Mouse (Mus musculus) neural tube, embryonic 13.5 days (tissue): Measurements from ENCODE around the gene Cecr2. TPM values are rescaled to one million over a fixed set of nuclear protein-coding genes. Genes with fewer than 3 reads are reported as not detected.

Source experiments
- ATAC-seq: fragments of 200-750 bp; cut with Nextera tagmentation; 2 replicates; pipeline ENCODE4 v1.8.0; 2017; ENCODE audit warnings: low read depth, mild to moderate bottlenecking, moderate TSS enrichment, moderate library complexity
- H3K27ac ChIP-seq: fragments of 300-500 bp; sonication (generic); replicated peaks from 2 replicates; pipeline ENCODE4 v1.5.1; 2015; ENCODE audit warnings: moderate library complexity, mild to moderate bottlenecking, inconsistent platforms
- H3K27me3 ChIP-seq: fragments of 300-500 bp; sonication (generic); 2 replicates; pipeline ENCODE4 v1.6.1; 2015; ENCODE audit warnings: mild to moderate bottlenecking, inconsistent platforms
- H3K36me3 ChIP-seq: fragments of 300-500 bp; sonication (generic); 2 replicates; pipeline ENCODE4 v1.6.1; 2015; ENCODE audit warnings: mild to moderate bottlenecking, inconsistent platforms
- H3K4me1 ChIP-seq: fragments of 300-500 bp; sonication (generic); replicated peaks from 2 replicates; pipeline ENCODE4 v1.6.1; 2015; ENCODE audit warnings: inconsistent platforms
- H3K4me2 ChIP-seq: fragments of 300-500 bp; sonication (generic); 2 replicates; pipeline ENCODE4 v1.6.1; 2015; ENCODE audit warnings: inconsistent platforms, mild to moderate bottlenecking, moderate library complexity
- H3K4me3 ChIP-seq: fragments of 300-500 bp; sonication (generic); 2 replicates; pipeline ENCODE4 v1.5.1; 2015; ENCODE audit warnings: mild to moderate bottlenecking, inconsistent platforms
- H3K9ac ChIP-seq: fragments of 300-500 bp; sonication (generic); 2 replicates; pipeline ENCODE4 v1.6.1; 2015; ENCODE audit warnings: moderate library complexity, mild to moderate bottlenecking, inconsistent platforms
- H3K9me3 ChIP-seq: fragments of 300-500 bp; sonication (generic); 2 replicates; pipeline ENCODE4 v1.6.1; 2016; ENCODE audit warnings: inconsistent platforms
- WGBS: fragments of 180-500 bp; shearing (Covaris S2); methylation state at CpG from one replicate; pipeline ENCODE4 v1.1.7; 2015; 5-methylcytosine and 5-hydroxymethylcytosine counted together
- polyA plus RNA-seq: library from polyadenylated mRNA; unstranded; fragments of >200 nt; fragmentation: Nextera tagmentation; extraction: Ambion mirVana; gene quantifications from 2 replicates; pipeline ENCODE4 v1.2.1, GENCODE M21; 2015

The Cecr2 gene
- polyA plus RNA-seq, 1 experiment from 2014 or later = 7.1 TPM

GRCm38 (mm10) chr6:120674881-120675280, 8.7 kb downstream of the Cecr2 start:
- H3K36me3 ChIP-seq = no peaks in the 10 kb centered on the region
- no peak overlapping the region for H3K4me3 ChIP-seq
- no peaks in the 10 kb centered on the region for H3K9me3 ChIP-seq
- no peaks in the 10 kb centered on the region for H3K27me3 ChIP-seq
- H3K4me1 ChIP-seq = 0 out of 2 replicates have a peak, but pooled peaks cover 3% of the 10 kb centered on the region
- no peak overlapping the region for H3K27ac ChIP-seq
- no peak overlapping the region for H3K4me2 ChIP-seq
- no peak for ATAC-seq
- 88% methylated on average over 4 of the region's 4 CpGs for WGBS
- H3K9ac ChIP-seq = no peak overlapping the region

GRCm38 (mm10) chr6:120675979-120676378, 9.8 kb downstream of the Cecr2 start:
- no peak for ATAC-seq
- H3K9ac ChIP-seq = no peak overlapping the region
- WGBS = 43% methylated on average over 2 of the region's 2 CpGs
- no peak overlapping the region for H3K4me2 ChIP-seq
- H3K4me3 ChIP-seq = no peak overlapping the region
- H3K27me3 ChIP-seq = no peaks in the 10 kb centered on the region
- no peak overlapping the region for H3K27ac ChIP-seq
- 0 out of 2 replicates have a peak, but pooled peaks cover 2% of the 10 kb centered on the region for H3K4me1 ChIP-seq
- H3K9me3 ChIP-seq = no peaks in the 10 kb centered on the region
- H3K36me3 ChIP-seq = no peaks in the 10 kb centered on the region

DNA sequence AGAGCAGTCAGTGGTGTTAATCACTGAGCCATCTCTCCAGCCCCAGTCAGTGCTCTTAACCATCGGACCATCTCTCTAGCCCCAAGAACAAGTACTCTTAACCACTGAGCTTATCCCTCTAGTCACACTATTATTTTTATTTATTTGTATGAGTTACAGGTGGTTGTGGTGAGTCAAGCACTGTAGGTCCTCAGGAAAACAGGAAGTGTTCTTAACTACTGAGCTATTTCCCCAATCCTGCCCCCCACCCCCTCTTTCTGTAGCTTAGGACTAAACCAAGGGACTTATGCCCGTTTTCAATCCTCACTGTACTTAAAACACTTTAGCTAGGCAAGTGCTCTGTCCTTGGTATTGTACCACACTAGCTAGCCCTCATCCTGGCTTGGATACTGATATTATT, 17.2 kb downstream of the Cecr2 start:
- no peak for ATAC-seq

GRCm38 (mm10) chr6:120684750-120685149, 18.6 kb downstream of the Cecr2 start:
- Histone ChIP-seq H3K36me3 (no peaks in the 10 kb centered on the region), H3K9ac (no peak overlapping the region), H3K4me2 (no peak overlapping the region), H3K27me3 (no peaks in the 10 kb centered on the region), H3K9me3 (no peaks in the 10 kb centered on the region), H3K4me1 (no peaks in the 10 kb centered on the region), H3K4me3 (no peak overlapping the region), H3K27ac (no peak overlapping the region)
- WGBS = 97% methylated on average over 3 of the region's 3 CpGs
- ATAC-seq = no peak

More for the DNA sequence above, 17.2 kb downstream of the Cecr2 start:
- Histone ChIP-seq H3K4me1 (no peaks in the 10 kb centered on the region), H3K27ac (no peak overlapping the region), H3K9ac (no peak overlapping the region), H3K4me2 (no peak overlapping the region), H3K36me3 (no peaks in the 10 kb centered on the region), H3K4me3 (no peak overlapping the region), H3K27me3 (no peaks in the 10 kb centered on the region), H3K9me3 (no peaks in the 10 kb centered on the region)
- WGBS = 89% methylated on average over 2 of the region's 2 CpGs

DNA sequence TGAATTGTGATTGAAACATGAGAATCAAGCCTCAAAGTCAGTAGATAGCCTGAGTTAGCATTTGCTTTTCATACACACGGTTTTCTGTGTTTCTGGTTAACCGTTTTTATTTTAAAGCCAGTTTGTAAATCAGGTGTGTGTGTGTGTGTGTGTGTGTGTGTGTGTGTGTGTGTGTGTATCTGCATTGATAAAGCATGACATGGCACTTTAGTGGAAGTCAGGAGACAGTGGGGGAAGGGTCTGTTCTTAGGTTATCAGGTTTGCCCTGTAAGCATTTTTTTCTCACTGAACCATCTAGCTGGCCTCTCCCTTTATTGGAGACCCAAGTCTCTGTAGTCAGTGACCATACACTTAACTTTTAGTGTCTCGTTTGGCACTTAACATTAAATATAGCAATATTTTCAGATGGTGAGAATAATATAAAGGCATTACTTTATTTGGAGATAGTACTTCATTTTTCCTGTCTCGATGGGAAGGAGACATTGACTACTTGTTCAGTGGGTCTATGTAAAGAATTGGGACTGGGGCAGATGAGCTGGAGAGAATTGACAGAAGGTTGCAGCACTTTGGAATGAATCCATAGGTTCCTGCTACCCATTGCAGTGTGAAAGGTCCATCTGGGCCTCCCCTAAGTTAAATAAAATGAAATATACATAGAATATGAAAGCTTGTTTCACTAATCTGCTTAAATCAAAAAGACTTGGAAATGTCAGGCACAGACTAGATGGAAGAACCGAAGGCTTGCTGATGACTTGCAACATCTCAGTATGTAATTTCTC, 20.9 kb downstream of the Cecr2 start:
- no peak for ATAC-seq
- Histone ChIP-seq H3K27ac (no peak overlapping the region), H3K9me3 (no peaks in the 10 kb centered on the region), H3K36me3 (no peaks in the 10 kb centered on the region), H3K4me1 (no peaks in the 10 kb centered on the region), H3K27me3 (no peaks in the 10 kb centered on the region), H3K4me3 (no peak overlapping the region), H3K4me2 (no peak overlapping the region), H3K9ac (no peak overlapping the region)
- WGBS = 95% methylated on average over 5 of the region's 5 CpGs

GRCm38 (mm10) chr6:120700221-120700620, 34.1 kb downstream of the Cecr2 start:
- Histone ChIP-seq H3K4me3 (no peak overlapping the region), H3K36me3 (no peaks in the 10 kb centered on the region), H3K9me3 (no peaks in the 10 kb centered on the region), H3K9ac (no peak overlapping the region), H3K27me3 (no peaks in the 10 kb centered on the region), H3K4me1 (peaks cover 8% of the 10 kb centered on the region), H3K27ac (no peak overlapping the region), H3K4me2 (no peak overlapping the region)
- no peak for ATAC-seq
- WGBS = 8% methylated on average over 4 of the region's 4 CpGs

DNA sequence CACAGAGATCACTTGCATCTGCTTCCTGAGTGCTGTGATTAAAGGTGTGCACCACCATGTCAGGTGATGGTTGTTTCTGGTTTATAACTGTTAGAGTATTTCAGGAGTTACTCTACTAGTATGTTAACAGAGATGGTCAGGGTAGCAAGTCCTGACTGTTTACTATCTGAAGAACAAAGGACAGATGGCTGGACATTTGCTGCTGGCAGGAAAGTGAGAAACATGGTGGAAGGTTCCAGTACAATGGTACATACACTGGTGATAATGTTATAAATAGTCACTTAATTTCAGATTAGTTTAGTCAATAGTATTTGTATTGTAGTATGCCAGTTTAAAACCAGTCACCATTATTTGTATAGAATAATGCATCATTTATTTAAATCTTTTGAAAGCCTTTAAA, 38.2 kb downstream of the Cecr2 start:
- no peaks in the 10 kb centered on the region for H3K9me3 ChIP-seq
- H3K4me2 ChIP-seq = no peak overlapping the region
- H3K36me3 ChIP-seq = no peaks in the 10 kb centered on the region
- no peak overlapping the region for H3K9ac ChIP-seq
- H3K27ac ChIP-seq = no peak overlapping the region
- no peaks in the 10 kb centered on the region for H3K27me3 ChIP-seq
- peaks cover 8% of the 10 kb centered on the region for H3K4me1 ChIP-seq
- no peak overlapping the region for H3K4me3 ChIP-seq
- no peak for ATAC-seq

DNA sequence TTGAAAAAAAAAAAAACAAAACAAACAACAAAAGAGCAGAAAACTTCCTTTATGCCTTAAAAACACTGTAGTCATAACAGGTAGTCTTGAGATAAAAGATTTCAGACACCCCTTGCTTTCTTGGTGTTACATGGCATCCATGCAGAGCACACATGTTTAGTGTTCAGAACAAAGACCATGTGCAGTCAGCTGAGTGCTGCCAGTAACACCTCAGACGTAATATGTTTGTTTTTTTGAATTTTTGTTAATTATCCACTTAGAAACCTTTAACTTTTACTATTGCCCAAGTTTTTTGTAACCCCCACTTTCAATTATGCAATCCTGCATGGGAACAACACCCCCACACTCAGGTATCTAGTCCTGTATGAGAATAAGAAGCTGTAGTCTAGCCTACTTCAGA, 42.6 kb downstream of the Cecr2 start:
- Histone ChIP-seq H3K9me3 (no peaks in the 10 kb centered on the region), H3K4me3 (no peak overlapping the region), H3K9ac (no peak overlapping the region), H3K4me2 (no peak overlapping the region), H3K4me1 (peaks cover 9% of the 10 kb centered on the region), H3K27me3 (no peaks in the 10 kb centered on the region), H3K36me3 (no peaks in the 10 kb centered on the region), H3K27ac (no peak overlapping the region)
- 63% methylated on average over 1 of the region's 1 CpGs for WGBS
- no peak for ATAC-seq

GRCm38 (mm10) chr6:120714806-120715205, 48.6 kb downstream of the Cecr2 start:
- no peak for ATAC-seq
- Histone ChIP-seq H3K27ac (peak overlapping the region; percentile 56), H3K4me1 (peaks cover 40% of the 10 kb centered on the region), H3K27me3 (no peaks in the 10 kb centered on the region), H3K4me2 (no peak overlapping the region), H3K9me3 (no peaks in the 10 kb centered on the region), H3K4me3 (no peak overlapping the region), H3K36me3 (no peaks in the 10 kb centered on the region), H3K9ac (no peak overlapping the region)
- 82% methylated on average over 3 of the region's 3 CpGs for WGBS

DNA sequence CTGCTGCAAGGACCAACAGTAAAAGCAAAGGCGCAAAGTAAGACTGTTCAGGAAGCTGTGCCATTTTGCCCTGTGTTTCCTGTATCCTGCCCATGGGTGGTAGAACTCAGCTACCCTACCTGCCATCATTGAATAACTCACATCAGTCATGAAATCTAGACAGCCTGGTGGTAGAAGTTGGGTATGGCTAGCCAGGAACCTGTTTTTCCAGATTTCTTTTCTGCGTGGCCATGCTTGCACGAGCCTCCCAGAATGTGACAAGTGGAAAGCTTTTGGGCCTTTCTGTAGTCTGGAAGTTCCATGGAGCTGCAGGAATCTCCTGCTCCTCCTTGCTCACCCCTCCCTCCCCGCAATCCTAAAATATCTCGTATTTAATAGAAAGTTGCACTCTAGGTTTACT, 49.1 kb downstream of the Cecr2 start:
- Histone ChIP-seq H3K4me3 (no peak overlapping the region), H3K27ac (peak overlapping the region; percentile 56), H3K4me2 (no peak overlapping the region), H3K36me3 (no peaks in the 10 kb centered on the region), H3K27me3 (no peaks in the 10 kb centered on the region), H3K9ac (no peak overlapping the region), H3K4me1 (peaks cover 40% of the 10 kb centered on the region), H3K9me3 (no peaks in the 10 kb centered on the region)
- ATAC-seq = no peak
- WGBS = 64% methylated on average over 5 of the region's 5 CpGs

DNA sequence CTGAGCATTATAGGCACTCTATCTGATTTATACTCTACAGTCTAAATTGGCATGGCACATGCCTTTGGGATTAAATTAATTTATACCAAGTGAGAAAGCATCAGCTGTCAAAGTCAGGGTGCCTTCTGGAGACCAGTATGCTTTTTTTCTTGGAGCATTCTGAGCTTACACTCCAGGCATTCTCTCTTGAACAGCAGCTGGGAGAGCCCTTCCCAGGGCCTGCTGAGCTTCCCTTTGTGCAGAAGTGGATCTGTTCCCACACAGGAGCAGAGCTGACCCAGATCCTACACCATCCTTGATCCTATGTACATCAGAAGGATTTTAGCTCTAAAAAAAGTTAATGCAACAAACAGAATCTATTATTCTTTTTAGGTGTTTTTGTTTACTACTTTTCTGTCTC, 49.7 kb downstream of the Cecr2 start:
- Histone ChIP-seq H3K4me1 (peaks cover 40% of the 10 kb centered on the region), H3K9me3 (no peaks in the 10 kb centered on the region), H3K9ac (0 out of 2 replicates have a peak overlapping the region, but pooled peaks have one; percentile 34), H3K4me3 (no peak overlapping the region), H3K27me3 (no peaks in the 10 kb centered on the region), H3K36me3 (no peaks in the 10 kb centered on the region), H3K27ac (peak overlapping the region; percentile 73), H3K4me2 (no peak overlapping the region)
- peak; percentile 86 for ATAC-seq

GRCm38 (mm10) chr6:120716531-120716984, 50.4 kb downstream of the Cecr2 start:
- WGBS = 2% methylated on average over 4 of the region's 4 CpGs
- Histone ChIP-seq H3K4me1 (peaks cover 40% of the 10 kb centered on the region), H3K9ac (peak overlapping the region; percentile 41; the same call in 1 of the 2 replicates), H3K4me2 (peak overlapping the region; percentile 33), H3K4me3 (no peak overlapping the region), H3K27ac (peak overlapping the region; percentile 78), H3K36me3 (no peaks in the 10 kb centered on the region), H3K27me3 (no peaks in the 10 kb centered on the region), H3K9me3 (no peaks in the 10 kb centered on the region)
- peak; percentile 59; the same call in 1 of the 2 replicates for ATAC-seq

GRCm38 (mm10) chr6:120725986-120726385, 59.8 kb downstream of the Cecr2 start:
- Histone ChIP-seq H3K9ac (no peak overlapping the region), H3K27ac (no peak overlapping the region), H3K4me2 (no peak overlapping the region), H3K4me1 (no peaks in the 10 kb centered on the region), H3K27me3 (no peaks in the 10 kb centered on the region), H3K4me3 (no peak overlapping the region), H3K9me3 (no peaks in the 10 kb centered on the region), H3K36me3 (no peaks in the 10 kb centered on the region)
- 72% methylated on average over 2 of the region's 2 CpGs for WGBS
- no peak for ATAC-seq
